Mouse (Mus musculus): Measurements from ENCODE around the gene Ptprg.

The Ptprg gene

DNA sequence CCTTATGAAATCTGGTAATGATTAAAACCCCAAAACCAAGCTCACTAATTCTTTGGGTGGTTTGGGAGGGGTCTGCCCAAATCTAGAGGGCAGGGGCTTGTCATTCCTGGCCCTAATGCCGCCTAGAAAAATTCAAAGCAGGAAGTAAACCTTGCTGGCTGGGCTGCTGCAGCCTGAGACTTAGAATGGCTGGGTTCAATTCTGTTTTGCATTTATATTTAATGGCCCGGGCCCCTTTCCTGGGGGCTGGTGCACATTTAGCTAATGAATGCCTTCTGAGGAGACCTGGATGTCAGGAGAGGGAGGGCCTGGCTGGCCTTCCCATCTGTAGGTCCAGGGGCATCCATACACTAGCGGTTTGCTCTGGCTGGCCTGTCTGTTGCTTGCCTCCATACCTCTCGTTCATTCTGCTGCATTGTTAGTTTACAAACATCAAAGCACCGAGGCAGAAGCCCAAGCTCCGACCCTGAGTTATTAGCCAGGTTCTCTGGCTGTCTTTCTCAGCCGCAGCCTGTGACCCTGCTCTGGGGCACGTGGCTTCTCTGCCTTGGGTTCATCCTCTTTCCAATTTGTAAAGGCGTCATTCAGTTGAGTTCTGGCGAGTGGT, 67.7 kb downstream of the Ptprg start:
- DNase-seq = no peak

DNA sequence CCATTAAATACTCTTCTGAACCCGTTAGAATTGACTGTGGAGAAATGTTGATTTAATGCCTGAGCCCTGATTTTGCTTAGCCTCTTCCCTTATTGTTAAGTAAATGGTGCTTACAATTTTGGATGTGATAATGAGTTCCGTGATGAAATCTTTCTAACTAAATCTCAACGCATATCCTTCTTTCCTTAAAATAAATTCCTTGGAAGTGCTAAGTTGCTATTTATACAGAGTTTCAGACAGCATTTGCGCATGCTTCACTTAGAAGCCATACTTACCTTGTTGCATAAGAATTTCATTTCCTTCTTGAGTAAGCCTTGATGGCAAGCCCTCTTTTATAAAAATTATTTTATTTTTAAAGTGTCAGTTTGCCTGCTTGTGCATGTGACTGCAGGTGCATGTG, 70.2 kb downstream of the Ptprg start:
- DNase-seq = no peak

DNA sequence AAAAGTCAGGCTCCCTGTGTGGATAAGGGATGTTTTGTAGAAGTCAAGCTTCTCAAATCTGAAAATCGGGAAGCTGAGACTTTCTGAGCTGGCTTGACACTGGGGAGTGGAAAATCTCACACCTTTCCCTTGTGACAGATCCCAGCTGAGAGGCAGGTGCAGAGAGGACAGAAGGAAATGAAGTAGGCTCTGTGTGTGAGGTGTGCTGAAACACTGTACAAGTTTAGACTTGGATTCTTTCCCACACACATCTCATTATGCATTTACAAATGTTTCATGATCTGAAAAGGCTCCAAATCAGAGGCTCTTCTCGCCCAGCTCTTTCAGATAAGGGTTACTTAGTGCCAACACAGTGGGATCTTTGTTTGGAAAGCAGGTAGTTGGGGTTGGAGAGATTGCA, 77.4 kb downstream of the Ptprg start:
- no peak for DNase-seq

DNA sequence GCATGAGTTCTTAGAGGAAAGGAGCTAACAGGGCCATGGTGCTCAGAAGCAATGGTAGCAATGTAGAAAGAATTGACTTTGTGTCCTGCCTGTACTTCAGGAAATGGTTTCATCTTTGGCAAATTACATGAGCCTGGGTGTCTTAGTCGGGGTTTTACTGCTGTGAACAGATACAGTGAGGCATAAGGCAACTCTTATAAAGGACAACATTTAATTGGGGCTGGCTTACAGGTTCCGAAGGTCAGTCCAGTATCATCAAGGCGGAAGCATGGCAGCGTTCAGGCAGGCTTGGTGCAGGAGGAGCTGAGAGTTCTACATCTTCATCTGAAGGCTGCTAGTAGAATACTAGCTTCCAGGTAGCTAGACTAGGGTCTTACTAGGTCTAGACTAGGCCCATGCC, 78.2 kb downstream of the Ptprg start:
- DNase-seq = no peak

DNA sequence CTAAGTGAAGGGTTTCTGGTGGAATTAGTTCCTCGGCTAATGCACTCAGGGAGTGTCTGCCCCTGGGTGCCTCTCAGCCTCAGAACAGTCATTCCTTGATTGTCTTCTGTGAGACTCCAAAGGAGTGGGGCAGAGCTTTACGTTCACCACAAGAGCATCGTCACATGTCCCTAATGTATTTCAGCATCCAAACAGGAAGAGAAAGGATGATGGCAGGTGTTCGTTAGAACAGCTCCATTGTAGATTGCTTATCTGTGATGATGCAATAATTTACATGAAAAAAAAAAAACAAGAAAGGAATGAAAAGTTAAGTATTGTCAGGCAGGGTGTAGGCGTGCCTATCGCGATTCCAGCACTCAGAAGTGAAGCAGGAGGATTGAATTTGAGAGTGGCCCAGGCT, 84.3 kb downstream of the Ptprg start:
- DNase-seq = no peak

DNA sequence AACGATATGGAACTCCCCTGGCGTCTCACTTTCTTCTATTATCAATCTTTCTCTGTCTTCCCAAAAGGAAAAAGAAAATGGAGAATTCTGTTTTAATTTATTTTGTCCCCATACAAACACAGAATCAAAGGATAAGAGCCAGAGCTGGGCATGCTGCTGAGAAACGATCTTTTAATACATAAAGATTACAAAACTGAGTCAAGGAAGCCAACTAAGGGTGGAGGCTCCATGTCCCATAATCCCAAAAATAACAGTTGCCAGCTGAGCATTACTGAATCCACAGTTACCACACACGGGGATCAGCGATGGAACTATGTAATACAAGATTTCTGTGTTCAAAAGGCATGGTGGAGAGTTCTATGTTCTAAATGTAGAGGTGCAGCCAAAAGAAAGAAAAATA, 86.0 kb downstream of the Ptprg start:
- DNase-seq = no peak

DNA sequence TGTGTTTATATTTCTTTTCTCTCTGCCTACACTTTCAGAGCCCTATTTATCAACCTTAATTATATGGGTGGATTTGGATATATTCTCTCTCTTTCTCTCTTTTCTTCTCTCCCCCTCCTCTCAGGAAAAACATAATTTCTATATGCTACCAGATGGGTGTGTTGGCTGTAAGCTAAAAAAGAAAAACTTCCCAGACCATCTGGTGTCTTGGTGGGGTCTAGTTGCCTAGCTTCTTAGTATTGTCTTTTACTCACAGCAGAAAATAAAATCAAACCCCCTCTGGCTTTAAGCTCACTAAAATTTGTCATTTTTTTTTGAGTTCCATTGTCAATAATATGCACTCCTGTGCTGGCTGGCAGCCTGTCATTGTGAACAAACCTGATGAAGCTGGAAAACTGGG, 87.0 kb downstream of the Ptprg start:
- DNase-seq = no peak

DNA sequence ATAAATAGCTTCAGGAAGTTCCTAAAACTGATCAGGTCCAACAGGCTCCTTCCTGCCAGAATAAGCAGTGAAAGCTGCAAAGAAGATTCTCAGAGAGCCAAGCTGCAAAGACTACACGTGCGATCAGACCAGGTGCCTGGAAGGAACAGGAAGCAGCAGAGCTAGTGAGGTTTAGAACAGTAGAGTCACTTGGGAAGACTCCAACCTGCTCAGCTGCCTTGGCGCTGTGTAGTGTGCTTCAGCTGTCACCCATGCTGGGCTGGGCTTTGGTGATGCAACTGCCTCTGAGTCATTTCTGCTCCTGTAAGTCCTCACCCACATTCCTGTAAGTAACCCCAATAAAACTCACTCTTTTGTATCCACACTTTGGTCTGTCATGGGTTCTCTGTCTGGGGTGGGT, 87.7 kb downstream of the Ptprg start:
- no peak for DNase-seq

DNA sequence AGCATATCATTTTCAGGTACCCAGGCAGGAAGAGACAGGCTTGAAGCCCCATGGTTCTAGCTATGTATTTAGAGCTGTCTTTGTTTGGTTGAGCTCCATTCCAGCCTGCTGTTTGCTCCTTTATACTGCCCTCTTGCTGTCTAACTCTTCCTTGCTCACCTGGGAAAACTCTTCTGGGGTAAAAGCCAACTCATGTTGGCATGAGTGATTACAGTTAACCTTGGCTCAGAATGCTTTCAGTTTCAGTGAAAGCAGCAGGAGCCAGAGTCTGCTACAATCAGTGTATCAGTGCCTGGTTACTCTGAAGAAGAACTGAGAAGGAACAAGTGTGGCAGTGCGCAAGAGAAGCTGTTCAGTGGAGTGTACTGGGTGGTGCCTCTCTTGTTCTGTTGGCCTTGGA, 89.6 kb downstream of the Ptprg start:
- DNase-seq = peak; percentile 15

DNA sequence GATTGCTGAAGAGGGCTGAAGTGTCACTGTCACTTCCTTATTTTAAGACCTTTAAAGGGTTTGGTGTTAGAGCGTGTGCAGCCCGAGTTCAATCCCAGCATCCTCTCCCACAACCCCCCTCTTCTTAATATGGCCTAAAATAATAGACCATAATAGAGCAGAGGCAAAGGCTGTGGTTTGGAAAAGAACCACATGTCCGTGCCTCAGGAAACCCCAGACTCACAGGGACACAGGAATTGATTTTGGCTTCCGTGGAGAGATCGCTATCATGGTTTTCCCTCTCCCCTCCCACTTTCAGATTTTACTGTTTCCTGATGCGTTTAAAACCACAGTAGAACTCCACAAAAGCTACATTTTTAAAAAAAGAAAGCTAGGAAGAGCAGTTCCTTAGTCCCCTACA, 104.0 kb downstream of the Ptprg start:
- DNase-seq = no peak

DNA sequence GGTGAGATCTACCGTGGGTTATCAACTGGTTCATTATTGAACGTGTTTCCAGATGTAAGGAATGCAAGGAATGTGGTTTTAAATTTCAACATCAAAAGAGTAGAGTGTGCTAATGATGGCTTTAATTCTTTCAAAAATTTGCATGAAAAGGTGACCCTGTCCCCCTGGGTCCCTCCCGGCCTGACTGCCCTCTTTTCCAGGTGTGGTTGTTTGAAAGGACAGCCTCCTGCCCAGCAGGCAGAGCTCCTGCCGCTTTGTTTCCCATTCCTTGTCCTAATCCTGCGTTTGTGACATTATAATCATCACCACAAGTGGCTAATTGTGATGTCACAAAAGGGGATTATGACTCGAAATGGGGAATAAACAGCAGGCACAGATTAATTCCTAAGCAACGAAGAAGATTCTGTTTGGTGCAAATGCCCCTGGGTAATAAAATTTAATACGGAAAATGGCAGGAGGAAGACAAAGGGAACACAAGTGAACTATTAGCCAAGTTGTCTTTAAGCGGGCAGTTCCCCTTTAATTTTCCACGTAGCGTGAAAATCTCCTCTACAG, 110.4 kb downstream of the Ptprg start:
- no peak for DNase-seq

DNA sequence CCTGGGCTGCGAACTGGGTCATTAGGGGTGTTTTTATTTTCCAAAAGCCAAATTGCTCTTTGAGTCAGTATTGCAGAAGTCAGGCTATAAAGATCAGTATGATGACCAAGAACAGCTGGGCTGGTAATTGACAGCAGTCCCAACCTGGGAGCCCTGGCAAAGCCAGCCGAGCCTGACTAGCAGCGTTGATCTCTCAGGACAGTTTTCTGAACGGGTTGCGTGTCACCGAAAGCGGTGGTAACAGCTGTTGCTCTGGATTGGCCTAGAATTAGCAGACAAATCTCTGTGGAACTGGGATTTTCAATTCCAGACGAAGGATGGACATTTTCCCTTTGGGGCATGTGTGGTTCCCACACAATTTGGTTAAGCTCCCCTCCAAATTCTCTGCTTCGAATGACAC, 111.0 kb downstream of the Ptprg start:
- no peak for DNase-seq

DNA sequence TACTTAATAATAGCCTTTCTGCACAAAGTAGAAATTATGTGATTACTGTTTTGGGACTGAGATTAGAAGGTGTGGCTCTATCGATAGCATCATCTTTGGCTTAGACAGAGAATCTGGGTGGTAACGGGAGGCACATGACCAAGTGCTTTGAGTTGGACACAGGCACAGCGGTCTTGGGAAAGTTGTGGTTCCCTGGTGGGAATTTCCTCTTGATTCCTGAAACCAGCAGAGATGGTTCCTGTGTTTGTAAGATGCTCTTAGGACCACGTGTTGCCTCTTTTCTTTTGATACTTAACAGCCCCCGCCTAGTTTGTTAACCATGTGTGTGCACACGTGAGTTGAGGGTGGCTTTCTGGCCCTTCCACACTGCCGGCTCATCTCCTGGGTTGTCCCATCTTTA, 111.7 kb downstream of the Ptprg start:
- no peak for DNase-seq

DNA sequence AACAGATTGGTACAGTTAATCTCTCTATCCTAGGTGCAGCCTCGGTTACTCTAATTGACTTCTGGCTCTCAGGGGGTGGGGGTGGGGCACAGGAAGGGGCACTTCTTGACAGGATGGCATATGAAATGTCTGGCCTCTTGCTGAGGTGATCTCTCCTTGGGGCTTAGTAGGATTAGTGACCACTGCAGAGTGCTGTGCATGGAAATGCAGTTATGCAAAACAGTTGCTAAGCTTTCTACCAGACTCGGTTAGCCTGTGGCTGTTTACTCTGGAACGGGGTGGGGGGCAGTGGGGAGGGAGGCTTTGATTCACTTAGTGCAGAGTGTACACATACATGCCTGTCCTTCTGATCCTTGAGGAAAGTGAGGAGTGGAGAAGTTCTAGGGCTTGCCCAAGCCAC, 114.4 kb downstream of the Ptprg start:
- no peak for DNase-seq

DNA sequence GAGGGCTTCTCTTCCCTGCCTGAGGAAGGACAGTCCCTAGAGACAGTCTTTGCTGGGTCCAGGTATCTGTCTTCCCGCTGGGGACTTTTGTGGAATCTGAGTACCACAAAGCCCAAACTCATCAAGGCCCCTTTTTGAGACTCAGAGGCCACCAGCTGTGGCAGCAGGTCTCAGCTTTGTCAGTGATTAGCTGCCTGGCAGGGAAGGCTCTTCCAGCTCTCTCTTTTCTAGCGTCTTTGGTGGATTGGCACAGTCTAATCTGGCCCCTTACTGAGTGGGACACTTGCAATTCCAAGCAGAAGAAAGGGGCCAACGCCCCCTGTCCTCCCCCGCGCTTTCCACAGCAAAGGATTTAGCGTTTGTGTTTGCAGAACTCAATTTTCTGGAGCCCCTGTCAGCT, 117.5 kb downstream of the Ptprg start:
- no peak for DNase-seq

DNA sequence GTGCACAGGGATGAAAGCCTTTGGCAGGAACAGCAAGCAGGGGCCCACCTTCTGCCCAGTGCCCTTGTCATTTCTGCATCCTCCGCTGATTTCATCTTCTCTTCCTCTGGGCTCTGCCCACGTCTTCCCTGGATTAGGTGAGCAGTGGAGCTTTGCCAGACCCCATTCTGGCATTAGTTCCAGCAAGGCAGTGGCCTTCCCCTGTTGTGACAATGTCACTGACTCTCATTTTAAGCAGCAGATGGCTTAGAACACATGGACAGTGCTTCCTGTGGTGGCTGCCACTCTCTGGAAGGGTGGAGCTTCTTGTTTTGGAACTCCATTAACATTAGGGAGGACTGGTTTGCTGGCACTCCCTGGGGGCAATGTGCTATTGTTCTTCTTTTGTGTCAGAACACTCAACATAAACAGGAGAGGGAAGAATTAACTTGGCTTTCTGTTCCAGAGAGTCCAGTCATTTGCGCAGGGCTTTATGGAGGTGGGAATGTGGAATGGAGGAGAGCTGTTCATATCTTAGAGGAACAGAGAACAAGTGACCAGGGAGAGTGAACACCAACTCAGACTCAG, 119.7 kb downstream of the Ptprg start:
- peak; percentile 93 for DNase-seq

DNA sequence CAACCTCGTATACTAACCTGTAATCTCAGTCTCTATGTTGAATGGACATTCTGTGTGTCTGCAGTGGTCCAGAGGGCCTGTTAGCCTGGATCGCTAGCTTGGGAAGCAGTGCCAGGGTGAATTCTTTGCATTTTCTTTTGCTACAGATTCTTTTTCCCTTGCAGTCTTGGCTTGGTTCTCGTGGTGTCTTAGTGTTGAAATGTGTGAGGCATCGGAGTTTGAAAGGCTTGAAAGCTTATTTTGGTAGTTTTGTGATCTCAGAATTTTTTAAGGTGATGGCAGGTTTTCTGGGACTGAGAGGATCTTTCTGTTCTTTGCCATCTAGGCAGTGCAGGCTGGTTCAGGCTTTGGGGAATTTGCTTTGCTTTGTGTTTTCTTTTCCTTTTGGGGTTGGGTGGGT, 124.9 kb downstream of the Ptprg start:
- DNase-seq = no peak

DNA sequence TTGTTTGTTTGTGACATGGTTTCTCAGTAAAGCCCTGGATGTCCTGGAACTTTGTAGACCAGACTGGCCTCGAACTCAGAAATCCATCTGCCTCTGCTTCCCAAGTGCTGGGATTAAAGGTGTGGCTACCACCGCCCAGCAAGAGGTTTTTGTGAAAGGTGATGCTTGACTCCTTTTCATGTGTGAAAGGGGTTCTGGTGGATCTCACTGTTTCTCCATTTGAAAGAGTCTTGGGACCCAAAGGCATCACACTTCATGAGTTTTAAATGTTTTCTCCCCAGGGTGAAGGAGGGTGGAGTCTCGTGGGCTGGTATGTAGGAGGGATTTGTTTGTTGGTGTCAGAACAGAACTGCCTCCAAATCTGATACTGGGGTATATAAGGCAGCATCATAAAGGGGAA, 126.4 kb downstream of the Ptprg start:
- DNase-seq = no peak

DNA sequence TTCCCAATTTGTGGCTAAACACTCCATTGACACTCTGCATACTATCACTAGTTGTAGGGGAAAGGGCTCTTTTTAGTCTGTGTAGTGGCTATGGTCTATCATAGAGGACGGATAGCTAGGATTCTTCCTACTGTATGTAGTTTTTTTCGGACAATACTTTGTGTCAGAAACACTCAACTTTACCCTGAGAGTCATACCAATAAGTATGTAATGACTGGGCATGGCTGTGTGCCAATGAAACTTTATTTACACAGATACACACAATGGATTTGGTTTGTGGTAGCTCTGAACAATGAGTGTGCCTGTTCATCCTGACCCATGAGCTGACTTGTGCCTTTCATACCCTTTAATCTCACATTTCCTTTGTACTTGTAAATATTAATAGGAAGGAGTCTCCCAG, 127.3 kb downstream of the Ptprg start:
- no peak for DNase-seq

DNA sequence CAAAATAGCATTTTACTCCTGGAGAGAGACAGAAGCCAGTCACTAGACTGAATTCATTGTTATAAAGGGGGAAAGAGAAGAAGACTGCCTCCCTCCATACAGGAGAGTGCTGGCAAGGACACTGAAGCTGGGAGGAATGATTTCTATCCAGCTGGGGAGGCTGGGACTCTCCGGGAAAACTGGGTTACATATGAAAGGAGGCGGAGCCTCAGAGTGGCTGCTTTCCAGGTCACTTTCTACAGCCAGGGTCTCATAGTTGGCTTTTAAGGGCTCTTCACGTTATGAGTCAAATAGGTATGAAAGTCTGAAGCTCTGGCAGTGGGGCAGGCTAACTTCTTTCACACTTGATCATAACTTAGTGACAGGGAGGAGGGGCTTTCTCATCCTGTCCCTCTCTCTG, 129.1 kb downstream of the Ptprg start:
- peak; percentile 26 for DNase-seq

DNA sequence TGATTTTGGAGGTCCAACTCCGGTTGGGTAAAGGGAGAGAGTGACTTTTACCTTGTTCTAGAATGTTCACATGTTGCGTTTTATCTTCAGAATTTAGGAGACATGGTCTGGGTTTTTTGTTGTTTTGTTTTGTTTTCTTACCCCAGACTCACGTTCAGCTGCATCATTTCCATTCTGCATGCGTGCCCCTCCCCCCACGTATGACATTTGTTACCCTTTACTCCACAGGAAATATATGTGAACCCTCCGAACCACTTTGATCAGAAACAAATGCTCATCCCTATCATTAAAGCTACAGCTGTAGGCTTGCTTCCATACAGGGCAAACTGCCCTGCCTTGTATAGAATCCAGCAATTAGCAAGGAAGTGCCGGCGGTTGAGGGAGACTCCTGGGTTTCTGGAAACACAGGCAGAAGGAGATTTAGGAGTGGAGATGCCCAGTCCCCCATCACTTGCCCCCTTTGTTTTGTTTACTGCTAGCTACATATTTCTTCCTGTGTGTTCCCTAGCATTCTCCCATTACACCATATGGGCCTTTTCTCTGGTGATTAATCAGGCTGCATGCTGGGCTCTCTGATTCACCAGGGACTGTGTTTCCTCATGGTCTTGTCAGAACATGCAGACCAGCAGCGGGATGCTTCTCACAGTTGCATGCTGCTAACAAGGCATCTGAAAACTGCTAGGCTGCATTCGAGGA, 130.2 kb downstream of the Ptprg start:
- DNase-seq = peak; percentile 20

DNA sequence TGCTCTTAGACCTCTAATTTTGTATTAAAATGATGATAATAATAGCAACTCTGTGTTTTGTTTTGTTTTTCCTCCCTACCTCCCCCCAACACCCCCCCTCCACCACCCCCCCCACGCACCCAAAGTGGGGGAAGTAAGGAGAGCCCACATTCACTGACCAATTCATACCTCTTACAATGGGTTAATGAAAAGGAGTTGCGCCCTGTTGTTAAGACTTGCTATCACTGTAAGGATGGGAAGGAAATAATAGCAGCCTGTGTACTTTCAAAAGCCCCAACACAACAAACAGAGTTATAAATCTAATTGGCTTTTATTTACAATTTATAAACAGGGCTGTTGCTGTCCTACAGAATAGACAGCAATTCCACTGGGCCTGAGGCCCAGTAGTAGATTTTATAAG, 130.8 kb downstream of the Ptprg start:
- DNase-seq = no peak

DNA sequence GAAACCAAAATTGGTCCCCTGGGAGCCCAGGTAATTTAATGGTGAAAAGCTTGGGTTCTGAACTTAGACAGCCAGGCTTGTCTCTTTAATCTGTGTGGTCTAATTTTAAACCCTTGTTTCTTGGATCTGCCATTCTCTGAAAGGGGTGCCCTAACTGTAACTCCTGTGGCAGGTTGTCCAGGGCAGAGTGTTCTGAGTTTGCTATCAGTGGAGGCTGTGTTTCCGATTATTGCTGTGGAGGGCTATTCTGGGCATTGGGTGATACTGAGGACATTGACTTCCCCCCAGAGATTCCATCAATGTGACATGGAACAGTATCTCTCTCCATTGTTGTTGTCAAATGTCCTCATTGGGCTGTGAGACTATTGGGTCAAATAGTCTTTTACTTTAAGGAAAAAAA, 134.2 kb downstream of the Ptprg start:
- DNase-seq = no peak

DNA sequence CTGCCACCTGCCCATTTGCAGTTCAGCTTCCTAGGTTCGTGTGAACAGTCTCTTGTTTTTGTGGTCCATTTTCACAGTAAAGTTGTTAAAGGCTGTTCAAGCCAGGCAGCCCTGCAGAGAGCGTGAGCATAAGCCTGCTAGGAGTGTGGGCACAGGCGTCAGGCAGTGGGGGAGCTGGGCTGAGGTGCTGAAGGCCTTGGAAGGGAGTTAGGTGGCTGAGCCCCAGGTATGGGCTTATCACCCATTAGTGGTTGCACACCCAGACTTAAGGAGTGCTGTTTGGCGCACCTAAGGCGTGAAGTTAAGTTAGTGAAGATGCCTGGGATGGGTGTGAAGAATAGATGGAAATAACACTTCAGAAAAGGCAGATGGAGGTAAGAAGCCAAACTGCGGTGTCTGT, 134.8 kb downstream of the Ptprg start:
- DNase-seq = no peak

DNA sequence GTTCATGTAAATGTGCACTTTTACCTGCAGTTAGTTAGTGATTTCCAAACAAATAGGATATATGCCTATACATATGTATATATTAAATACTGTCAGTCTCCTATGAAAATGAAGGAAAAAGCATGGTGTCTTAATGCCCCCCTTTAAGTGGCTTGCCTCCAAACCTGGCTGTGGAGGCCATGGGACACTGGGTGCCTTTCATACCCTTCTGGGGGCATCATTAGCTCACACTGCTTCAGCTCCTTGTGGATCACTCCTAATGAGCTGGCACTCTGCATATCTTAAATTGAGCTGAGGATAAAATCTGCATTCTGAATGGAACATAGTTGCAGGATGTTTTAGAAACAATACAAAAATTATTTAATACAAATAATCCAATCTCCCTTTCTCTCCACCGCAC, 136.7 kb downstream of the Ptprg start:
- DNase-seq = no peak
